Mouse (Mus musculus): ENCODE measurements around the gene Tex45. TPM values are rescaled to one million over a fixed set of nuclear protein-coding genes. Genes with fewer than 3 reads are reported as not detected.

Tex45 gene
- total and polyA plus RNA-seq, 3 experiments = not detected

DNA sequence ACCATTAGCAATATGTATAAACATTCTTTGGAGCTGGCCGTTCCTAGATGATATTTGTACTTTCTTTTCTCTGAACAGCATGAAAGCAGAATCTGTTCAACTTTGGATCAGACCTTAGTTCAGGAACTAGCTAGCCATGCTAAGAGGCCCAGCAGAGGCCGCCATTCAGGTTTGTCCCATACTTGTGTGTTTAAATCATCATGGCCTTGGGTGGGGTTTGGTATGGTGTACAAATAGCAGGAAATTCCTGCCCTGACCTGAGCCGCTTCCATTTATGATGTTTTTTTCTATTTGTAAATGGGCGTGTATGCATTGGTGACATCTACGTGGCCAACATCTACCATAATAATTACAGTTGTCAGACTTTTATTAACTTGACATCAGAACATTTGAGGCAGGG lies 45.4 kb upstream of the Tex45 start:
- H3K27ac ChIP-seq (ENCODE audit: insufficient read depth, low read depth) = no peak overlapping the region
- H3K4me3 ChIP-seq (replicated peaks in 1 of 3; ENCODE audit: low read depth in 2 of 3, low read length in 2 of 3, poor library complexity in 1 of 3) = no peak overlapping the region
- H3K27me3 ChIP-seq (replicated peaks) = no peaks in the 10 kb centered on the region
- no peaks in the 10 kb centered on the region for H3K4me1 ChIP-seq (ENCODE audit: control insufficient read depth in 1 of 2, insufficient read depth in 2 of 2)
- no peaks in the 10 kb centered on the region for H3K9me3 ChIP-seq (replicated peaks; ENCODE audit: low read length)
- DNase-seq (ENCODE audit: extremely low read depth) = no peak
- H3K9ac ChIP-seq (ENCODE audit: insufficient read depth, low read depth) = no peak overlapping the region
- no peak for TF ChIP-seq RCOR1 (conservative IDR thresholded peaks at IDR 0.05; ENCODE audit: low read depth, low read length)
- no peak for TF ChIP-seq MAZ (IDR thresholded peaks at IDR 0.05; ENCODE audit: low read depth, low read length)
- no peaks in the 10 kb centered on the region for H3K79me2 ChIP-seq (replicated peaks; ENCODE audit: control insufficient read depth, extremely low read depth, insufficient read depth, poor library complexity, severe bottlenecking)
- H3K4me2 ChIP-seq (ENCODE audit: insufficient read depth, low read depth, poor library complexity, severe bottlenecking) = no peak overlapping the region
- dilution Hi-C loops (cut with MboI; ENCODE audit: extremely low pct_ligation_motif_present, extremely low pct_unique_long_range_greater_than_20kb, low sequenced_read_pairs) = no loop called here
- in situ Hi-C loops (cut with MboI; ENCODE audit: low pct_ligation_motif_present, low pct_unique_long_range_greater_than_20kb, low sequenced_read_pairs) = no loop called here
- no peaks in the 10 kb centered on the region for H3K36me3 ChIP-seq (replicated peaks in 1 of 2; ENCODE audit: control insufficient read depth in 1 of 2, insufficient read depth in 1 of 2, low read length in 1 of 2)

DNA sequence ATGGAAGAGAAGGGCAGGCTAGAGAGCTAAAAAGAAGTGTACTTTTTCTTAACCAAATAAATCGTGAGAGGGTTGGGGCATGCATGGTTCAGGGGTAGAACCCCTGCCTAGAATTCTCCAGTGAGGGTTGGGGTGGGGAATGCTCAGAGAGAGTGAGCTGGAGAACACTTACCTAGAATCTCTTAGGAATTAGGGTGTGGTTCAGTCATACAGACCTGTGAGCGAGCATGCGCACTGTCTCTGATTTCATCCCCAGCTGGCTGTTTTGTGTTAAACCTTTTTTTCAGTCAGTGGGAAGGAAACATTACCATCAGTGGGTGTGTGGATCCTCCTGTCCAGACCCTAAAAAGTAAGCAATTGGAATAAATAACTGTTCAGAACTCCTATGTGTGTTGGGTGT lies 44.5 kb upstream of the Tex45 start:
- Histone ChIP-seq H3K9me3 (replicated peaks; ENCODE audit: low read length) (no peaks in the 10 kb centered on the region), H3K9ac (ENCODE audit: insufficient read depth, low read depth) (no peak overlapping the region), H3K4me2 (ENCODE audit: insufficient read depth, low read depth, poor library complexity, severe bottlenecking) (no peak overlapping the region), H3K4me1 (ENCODE audit: control insufficient read depth in 1 of 2, insufficient read depth in 2 of 2) (no peaks in the 10 kb centered on the region), H3K27me3 (replicated peaks) (no peaks in the 10 kb centered on the region), H3K27ac (ENCODE audit: insufficient read depth, low read depth) (no peak overlapping the region), H3K36me3 (replicated peaks in 1 of 2; ENCODE audit: control insufficient read depth in 1 of 2, insufficient read depth in 1 of 2, low read length in 1 of 2) (no peaks in the 10 kb centered on the region), H3K79me2 (replicated peaks; ENCODE audit: control insufficient read depth, extremely low read depth, insufficient read depth, poor library complexity, severe bottlenecking) (no peaks in the 10 kb centered on the region), H3K4me3 (replicated peaks in 1 of 3; ENCODE audit: low read depth in 2 of 3, low read length in 2 of 3, poor library complexity in 1 of 3) (no peak overlapping the region)
- in situ Hi-C loops (cut with MboI; ENCODE audit: low pct_ligation_motif_present, low pct_unique_long_range_greater_than_20kb, low sequenced_read_pairs) = no loop called here
- no peak for TF ChIP-seq SIN3A (IDR thresholded peaks at IDR 0.05; ENCODE audit: low read length)
- no peak for DNase-seq (ENCODE audit: extremely low read depth)
- dilution Hi-C loops (cut with MboI; ENCODE audit: extremely low pct_ligation_motif_present, extremely low pct_unique_long_range_greater_than_20kb, low sequenced_read_pairs) = no loop called here

DNA sequence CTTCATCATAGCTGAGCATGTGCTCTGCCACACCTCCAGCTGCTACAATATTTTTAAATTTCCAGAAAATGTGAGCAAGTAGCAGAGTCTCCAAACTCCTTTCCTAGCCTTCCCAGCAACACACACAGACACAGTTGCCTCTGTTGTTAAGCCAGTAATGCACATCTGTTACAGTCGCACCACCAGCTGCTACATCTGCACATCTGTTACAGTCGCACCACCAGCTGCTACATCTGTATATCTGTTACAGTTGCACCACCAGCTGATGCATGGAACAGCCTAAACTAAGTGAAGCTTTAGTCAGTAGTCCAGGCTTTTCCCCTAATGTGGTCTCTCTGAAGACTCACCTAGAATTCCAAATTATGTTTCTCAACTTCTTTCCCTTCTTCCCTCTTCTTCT lies 42.2 kb upstream of the Tex45 start:
- Histone ChIP-seq H3K4me1 (ENCODE audit: control insufficient read depth in 1 of 2, insufficient read depth in 2 of 2) (no peaks in the 10 kb centered on the region), H3K79me2 (replicated peaks; ENCODE audit: control insufficient read depth, extremely low read depth, insufficient read depth, poor library complexity, severe bottlenecking) (no peaks in the 10 kb centered on the region), H3K4me2 (ENCODE audit: insufficient read depth, low read depth, poor library complexity, severe bottlenecking) (no peak overlapping the region), H3K36me3 (replicated peaks in 1 of 2; ENCODE audit: control insufficient read depth in 1 of 2, insufficient read depth in 1 of 2, low read length in 1 of 2) (no peaks in the 10 kb centered on the region), H3K9ac (ENCODE audit: insufficient read depth, low read depth) (no peak overlapping the region), H3K27ac (ENCODE audit: insufficient read depth, low read depth) (no peak overlapping the region), H3K9me3 (replicated peaks; ENCODE audit: low read length) (no peaks in the 10 kb centered on the region), H3K27me3 (replicated peaks) (no peaks in the 10 kb centered on the region), H3K4me3 (replicated peaks in 1 of 3; ENCODE audit: low read depth in 2 of 3, low read length in 2 of 3, poor library complexity in 1 of 3) (no peak overlapping the region)
- dilution Hi-C loops (cut with MboI; ENCODE audit: extremely low pct_ligation_motif_present, extremely low pct_unique_long_range_greater_than_20kb, low sequenced_read_pairs) (no loop called here), in situ Hi-C loops (cut with MboI; ENCODE audit: low pct_ligation_motif_present, low pct_unique_long_range_greater_than_20kb, low sequenced_read_pairs) (no loop called here)
- DNase-seq (ENCODE audit: extremely low read depth) = no peak
- TF ChIP-seq CHD2 (IDR thresholded peaks at IDR 0.05; ENCODE audit: low read length) = no peak

DNA sequence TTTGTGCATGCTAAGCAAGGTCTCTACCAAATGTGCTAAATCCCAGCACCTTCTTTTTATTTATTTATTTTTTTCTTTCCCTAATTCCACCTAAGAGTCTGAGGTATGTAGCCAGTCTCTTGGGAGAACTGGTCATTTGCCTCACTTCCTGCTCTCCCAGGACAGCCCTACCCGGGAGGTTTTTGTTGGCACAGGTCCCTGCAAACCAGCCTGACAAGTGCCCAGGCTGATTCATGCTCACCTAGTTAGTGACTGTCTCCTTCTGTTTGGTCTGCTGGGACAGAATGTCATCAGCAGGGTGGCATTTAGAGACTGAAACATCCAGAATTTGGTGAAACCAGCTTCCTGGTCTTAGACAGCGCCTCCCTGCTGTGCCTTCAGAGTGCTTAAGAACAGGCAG lies 40.7 kb upstream of the Tex45 start:
- Histone ChIP-seq H3K4me1 (ENCODE audit: control insufficient read depth in 1 of 2, insufficient read depth in 2 of 2) (no peaks in the 10 kb centered on the region), H3K79me2 (replicated peaks; ENCODE audit: control insufficient read depth, extremely low read depth, insufficient read depth, poor library complexity, severe bottlenecking) (no peaks in the 10 kb centered on the region), H3K9me3 (replicated peaks; ENCODE audit: low read length) (no peaks in the 10 kb centered on the region), H3K9ac (ENCODE audit: insufficient read depth, low read depth) (no peak overlapping the region), H3K27me3 (replicated peaks) (no peaks in the 10 kb centered on the region), H3K27ac (ENCODE audit: insufficient read depth, low read depth) (no peak overlapping the region), H3K36me3 (replicated peaks in 1 of 2; ENCODE audit: control insufficient read depth in 1 of 2, insufficient read depth in 1 of 2, low read length in 1 of 2) (no peaks in the 10 kb centered on the region), H3K4me2 (ENCODE audit: insufficient read depth, low read depth, poor library complexity, severe bottlenecking) (no peak overlapping the region), H3K4me3 (replicated peaks in 1 of 3; ENCODE audit: low read depth in 2 of 3, low read length in 2 of 3, poor library complexity in 1 of 3) (no peak overlapping the region)
- no peak for DNase-seq (ENCODE audit: extremely low read depth)
- TF ChIP-seq ZMIZ1 (IDR thresholded peaks at IDR 0.05; ENCODE audit: low read depth, low read length) = no peak
- TF ChIP-seq ETS1 (conservative IDR thresholded peaks at IDR 0.05; ENCODE audit: low read depth, low read length) = no peak
- no peak for TF ChIP-seq ZC3H11A (IDR thresholded peaks at IDR 0.05; ENCODE audit: low read depth, low read length)
- no peak for TF ChIP-seq BHLHE40 (IDR thresholded peaks at IDR 0.05; ENCODE audit: low read depth, low read length)
- TF ChIP-seq HCFC1 (IDR thresholded peaks at IDR 0.05; ENCODE audit: low read depth, low read length) = no peak
- TF ChIP-seq JUN (IDR thresholded peaks at IDR 0.05; ENCODE audit: insufficient read depth, low read depth, low read length) = no peak
- no peak for TF ChIP-seq E2F4 (IDR thresholded peaks at IDR 0.05; ENCODE audit: insufficient replicate concordance, low read depth, low read length)
- TF ChIP-seq RAD21 (IDR thresholded peaks at IDR 0.05; ENCODE audit: low read depth, low read length) = no peak
- TF ChIP-seq ELF1 (IDR thresholded peaks at IDR 0.05; ENCODE audit: low read depth, low read length) = no peak
- no peak for TF ChIP-seq JUND (conservative IDR thresholded peaks at IDR 0.05; ENCODE audit: low read depth, low read length)
- TF ChIP-seq USF2 (conservative IDR thresholded peaks at IDR 0.05; ENCODE audit: low read depth, low read length) = no peak
- TF ChIP-seq TCF12 (IDR thresholded peaks at IDR 0.05; ENCODE audit: low read depth, low read length) = no peak
- no peak for TF ChIP-seq IRF4 (IDR thresholded peaks at IDR 0.05; ENCODE audit: low read depth, low read length)
- dilution Hi-C loops (cut with MboI; ENCODE audit: extremely low pct_ligation_motif_present, extremely low pct_unique_long_range_greater_than_20kb, low sequenced_read_pairs) = no loop called here
- in situ Hi-C loops (cut with MboI; ENCODE audit: low pct_ligation_motif_present, low pct_unique_long_range_greater_than_20kb, low sequenced_read_pairs) = no loop called here
